Mouse (Mus musculus) skeletal muscle tissue, adult 2 months (tissue): ENCODE measurements at regions not wholly inside any gene's neighbourhood (a gene's known extent, or its start where the extent isn't known, plus 50 kb on each side); places are given as distances from the start of the nearest gene placed in this dataset.
A peak's percentile ranks its signal among the peaks of the same experiment; 100 is the strongest.

Source experiments
- DNase-seq: peaks from one replicate; pipeline ENCODE4 v3.0.0-alpha.2; 2012; ENCODE audit warnings: low read depth, low spot score

DNA sequence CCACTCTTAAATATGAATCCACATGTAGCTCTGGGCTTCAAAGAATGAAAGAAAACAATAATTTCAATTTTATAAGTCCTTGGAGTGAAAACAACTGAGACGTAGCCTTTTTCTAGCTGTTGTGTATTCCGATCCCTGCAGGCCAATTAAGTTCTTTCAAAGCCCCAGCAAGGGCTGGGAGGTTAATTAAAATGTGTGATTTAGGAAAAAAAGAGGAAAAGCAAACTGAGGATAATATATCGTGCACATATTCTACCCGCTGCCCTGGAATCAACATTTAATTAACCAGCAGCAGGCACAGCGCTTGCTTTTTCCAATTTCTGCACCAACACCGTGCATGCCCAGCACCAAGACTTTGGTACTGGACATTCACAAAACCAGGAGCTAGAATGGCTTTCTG, 167.0 kb downstream of the Nectin3 start:
- DNase-seq, result no peak

DNA sequence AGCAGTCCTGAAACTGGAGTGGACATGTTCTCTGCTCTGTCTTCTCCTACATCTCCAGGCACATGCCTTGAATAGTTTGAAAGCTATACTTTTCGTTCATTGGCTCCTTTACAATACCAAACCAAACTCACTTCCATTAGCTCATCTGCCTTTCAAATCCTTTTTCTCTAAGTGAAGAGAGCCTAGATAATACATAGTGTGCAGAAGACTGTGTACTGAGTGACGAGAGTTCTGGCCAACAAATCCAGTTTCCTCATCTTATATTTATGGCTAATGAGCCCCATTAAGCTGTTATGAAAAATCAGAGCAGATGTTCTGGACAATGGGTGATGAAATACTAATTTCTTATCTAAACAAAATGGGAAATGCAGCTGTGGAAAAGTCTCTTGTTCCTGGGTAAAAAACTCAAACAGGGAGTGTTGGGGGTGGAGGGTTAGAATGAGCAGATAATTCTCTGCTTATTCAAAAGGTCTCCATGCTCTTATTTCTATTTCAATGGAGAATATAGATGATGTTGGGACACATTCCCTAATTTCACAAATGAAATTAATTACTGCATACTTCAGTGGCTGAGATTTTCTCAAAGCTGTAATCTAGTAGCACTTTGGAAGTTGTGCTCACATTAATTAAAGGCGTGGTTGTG, 144.3 kb upstream of the Gm4737 start:
- DNase-seq, result no peak

DNA sequence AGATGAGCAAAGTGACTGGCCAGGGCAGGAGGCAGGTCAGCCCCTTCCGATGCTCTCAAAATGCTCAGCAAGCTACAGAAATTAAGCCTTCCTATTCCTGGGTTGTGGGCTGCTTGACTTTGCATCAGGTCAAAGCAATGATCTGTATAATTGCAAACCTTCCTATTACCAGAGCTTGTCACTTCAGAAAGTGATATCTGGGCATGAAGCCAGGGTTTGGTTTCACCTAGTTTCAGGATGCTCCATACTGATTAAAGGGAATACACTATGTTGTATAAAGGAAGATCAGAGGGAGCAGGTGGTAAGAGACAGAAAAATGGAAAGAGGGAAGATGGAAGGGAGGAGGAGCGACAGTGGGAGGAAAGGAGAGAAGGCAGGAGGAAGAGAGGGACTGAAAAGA, 142.3 kb upstream of the Gm4737 start:
- no peak for DNase-seq

DNA sequence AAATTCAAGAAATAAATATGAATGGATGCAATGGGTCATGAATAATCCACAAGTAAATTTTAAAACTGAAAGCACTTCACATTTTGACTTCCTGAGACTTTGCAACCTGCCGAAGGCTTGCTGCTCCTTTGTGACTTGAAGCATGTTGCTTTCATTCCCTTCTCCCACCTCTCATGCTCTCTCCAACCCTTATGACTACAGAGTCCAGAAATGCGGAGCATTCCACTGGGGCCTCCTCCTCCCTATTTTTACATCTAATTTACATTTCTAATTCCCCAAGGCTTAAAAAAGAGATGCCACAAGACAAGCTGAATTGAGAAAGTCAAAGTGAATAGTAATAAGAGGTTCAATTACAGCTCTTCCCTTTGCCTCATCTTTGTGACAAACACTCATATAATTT, 141.5 kb upstream of the Gm4737 start:
- DNase-seq, result no peak

DNA sequence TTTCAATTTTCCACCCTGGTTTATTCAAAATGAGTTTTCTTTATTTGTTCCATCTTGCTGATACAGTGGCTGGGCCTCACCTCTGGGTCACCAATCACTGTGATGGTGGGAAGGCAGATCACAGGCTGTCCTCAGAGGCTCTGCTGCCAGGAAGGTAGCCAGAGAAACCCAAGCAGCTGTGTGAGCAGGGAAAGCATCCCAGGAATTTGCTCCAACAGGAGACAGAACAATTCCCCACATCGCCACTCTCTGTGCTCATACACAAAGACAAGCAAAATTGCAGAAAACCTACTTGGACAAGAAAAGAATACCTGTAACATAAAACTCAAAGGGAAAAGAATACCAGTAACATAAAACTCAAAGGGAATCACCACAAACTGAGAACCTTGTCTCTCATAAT, 139.0 kb upstream of the Gm4737 start:
- no peak for DNase-seq

GRCm38 (mm10) chr16:46291067-46291833, 136.4 kb upstream of the Gm4737 start:
- no peak for DNase-seq

- peak; percentile 7 for DNase-seq
Observed at GRCm38 (mm10) chr16:46290199-46290598, 135.3 kb upstream of the Gm4737 start.

DNA sequence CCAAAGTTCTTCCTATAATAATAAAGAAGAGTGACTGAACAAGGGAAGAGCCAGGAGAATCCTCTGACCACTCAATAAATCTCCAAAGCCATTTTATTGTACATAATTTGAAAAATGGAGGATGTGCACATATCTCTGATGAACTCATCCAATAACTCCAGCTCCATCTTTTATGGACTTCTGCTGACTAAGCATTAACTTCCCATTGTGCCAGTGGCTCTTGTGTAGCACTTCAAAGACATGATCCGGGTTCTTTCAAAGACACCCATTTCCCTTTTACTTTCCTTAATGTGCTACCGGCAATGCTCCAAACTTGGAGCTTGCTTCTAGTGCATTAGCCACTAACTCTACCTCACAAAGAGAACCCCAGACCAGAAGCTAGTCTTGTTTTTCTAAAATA, 112.7 kb upstream of the Gm4737 start:
- DNase-seq, result no peak

- DNase-seq, result no peak
Observed at GRCm38 (mm10) chr16:46251639-46252038, 96.8 kb upstream of the Gm4737 start.

DNA sequence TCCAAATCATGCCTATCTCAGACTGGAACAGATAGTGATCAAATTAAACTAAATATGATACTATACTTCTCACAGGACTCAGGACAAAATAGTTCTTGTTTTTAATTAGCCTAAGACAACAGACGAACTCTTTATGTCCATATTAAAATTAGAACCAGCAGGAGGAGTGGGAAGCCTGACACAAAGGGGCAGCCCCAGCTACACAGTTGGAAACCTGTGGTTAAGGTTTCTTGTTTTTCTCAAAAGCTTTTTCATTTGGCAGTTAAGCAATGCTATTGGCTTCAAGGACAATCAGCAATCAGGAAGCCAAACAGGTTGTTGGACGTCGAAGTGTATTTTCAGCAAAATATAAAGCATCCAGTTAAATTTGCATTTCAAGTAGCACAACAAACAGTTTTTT, 96.1 kb upstream of the Gm4737 start:
- no peak for DNase-seq

- no peak for DNase-seq
Observed at GRCm38 (mm10) chr16:46245598-46245997, 90.7 kb upstream of the Gm4737 start.

GRCm38 (mm10) chr16:46228744-46229143, 73.9 kb upstream of the Gm4737 start:
- no peak for DNase-seq

DNA sequence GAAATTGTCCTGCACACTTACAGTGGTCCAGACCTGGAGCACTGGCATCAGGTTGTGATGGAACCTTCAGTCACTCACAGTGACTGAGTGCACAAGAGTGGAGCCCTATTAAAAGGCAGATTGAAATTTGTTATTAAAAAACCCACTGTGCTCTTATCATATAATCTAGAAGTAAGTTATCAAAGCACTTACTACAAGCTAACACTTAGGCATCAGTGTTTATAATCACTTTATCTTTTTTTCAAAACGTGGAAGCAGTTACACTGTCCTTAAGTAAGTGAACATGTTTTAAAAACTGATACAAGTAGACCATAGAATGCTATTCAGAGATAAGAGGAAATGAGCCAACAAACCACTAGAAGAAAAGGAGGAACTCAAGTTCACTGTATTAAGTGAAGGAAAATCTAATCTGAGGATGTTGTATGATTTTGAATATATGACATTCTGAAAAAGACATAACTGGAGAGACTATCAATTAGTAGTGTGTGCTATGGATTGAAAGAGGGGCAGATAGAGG, 68.3 kb upstream of the Gm4737 start:
- DNase-seq, result no peak

DNA sequence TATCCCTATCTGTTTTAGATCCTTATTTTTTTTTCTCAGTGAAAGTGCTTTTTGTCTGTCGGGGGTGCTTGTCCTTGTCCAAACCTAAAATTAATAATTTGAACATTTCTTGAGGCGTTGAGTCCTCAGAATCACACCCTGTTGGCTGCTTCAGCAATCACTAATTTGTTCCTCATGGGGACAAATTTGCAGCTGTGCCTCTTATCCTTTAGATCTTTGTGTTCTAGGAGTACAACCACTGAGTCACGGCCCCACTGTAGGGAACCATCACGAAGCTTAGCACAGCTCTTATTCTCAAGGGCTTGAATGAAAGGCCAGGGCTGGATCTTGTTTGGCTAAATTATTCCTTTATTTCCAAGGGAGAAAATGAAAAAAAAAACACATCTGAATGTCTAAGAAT, 57.6 kb upstream of the Gm4737 start:
- peak; percentile 72 for DNase-seq

GRCm38 (mm10) chr16:46211914-46212313, 57.0 kb upstream of the Gm4737 start:
- peak; percentile 4 for DNase-seq

GRCm38 (mm10) chr16:46205114-46205513, 50.2 kb upstream of the Gm4737 start:
- no peak for DNase-seq
